In genomic region chr11:36458451-36458850, GRCm38 (mm10) we compare ENCODE assay signal across 17 mouse cellular contexts.
DNase-seq lines count a peak whose midpoint lies in the region; TF ChIP-seq lines count a peak whose summit lies in the region.
"Had no signal": no experiment of that assay in that cellular context is flagged by ENCODE, and none has a peak within 500 bp of the region (broad histone marks: within the 10 kb centered on the region; RNA-seq: fewer than 3 reads in every experiment).

No protein-coding gene starts in this region.

- no peak overlapping the region for H3K4me3 ChIP-seq in left cerebral cortex, adult 2 months
- H3K4me3 ChIP-seq in ES-E14 (ENCODE audit: insufficient read depth in 1 of 2, low read depth in 1 of 2, low read length in 2 of 2, poor library complexity in 1 of 2, severe bottlenecking in 1 of 2), result no peak overlapping the region
- H3K4me3 ChIP-seq: embryonic facial prominence, embryonic 15.5 days; erythroblast, embryonic 14.5 days; forebrain, embryonic 10.5 days; gastrocnemius, adult 2 months; heart, embryonic 13.5 days; hindbrain, embryonic 15.5 days had no signal

- peak overlapping the region; percentile 12; the same call in 1 of the 2 replicates for H3K27ac ChIP-seq in left cerebral cortex, adult 2 months
- no peak overlapping the region for H3K27ac ChIP-seq in ES-E14 (ENCODE audit: insufficient read depth, low read depth, low read length, poor library complexity, severe bottlenecking)
- H3K27ac ChIP-seq: embryonic facial prominence, embryonic 15.5 days; forebrain, embryonic 10.5 days; gastrocnemius, adult 2 months; heart, embryonic 13.5 days; hindbrain, embryonic 15.5 days had no signal

- DNase-seq in left cerebral cortex, adult 2 months (ENCODE audit: extremely low spot score in 1 of 2, low spot score in 2 of 2), result no peak
- no peak for DNase-seq in left cerebral cortex, adult 9 months (ENCODE audit: low spot score in 2 of 2)
- DNase-seq in ES-CJ7 (ENCODE audit: low read depth, low spot score) (peak; percentile 19), ES-E14 (ENCODE audit: low read depth, low spot score) (peak; percentile 6)
- peak; percentile 42 for DNase-seq in telencephalon, adult 2 months (ENCODE audit: low read depth, low spot score)
- DNase-seq in lung, postnatal 10 days, result no peak
- DNase-seq: adrenal gland, postnatal 14 days; cerebellum, adult 2 months; cerebellum, postnatal 10 days; gastrocnemius, adult 2 months; gastrocnemius, postnatal 25 days; heart, postnatal 36 days had no signal

- no peaks in the 10 kb centered on the region for H3K9me3 ChIP-seq in ES-E14 (ENCODE audit: control insufficient read depth, insufficient read depth, low read depth, low read length)
- H3K9me3 ChIP-seq: embryonic facial prominence, embryonic 15.5 days; forebrain, embryonic 10.5 days; heart, embryonic 13.5 days; hindbrain, embryonic 15.5 days had no signal

- TF ChIP-seq CTCF in left cerebral cortex, adult 2 months (IDR thresholded peaks at IDR 0.05), result no peak

- no peaks in the 10 kb centered on the region for H3K4me1 ChIP-seq in ES-E14 (ENCODE audit: control insufficient read depth in 2 of 2, insufficient read depth in 2 of 2, low read length in 2 of 2, poor library complexity in 1 of 2)
- H3K4me1 ChIP-seq: embryonic facial prominence, embryonic 15.5 days had no signal

- no peak overlapping the region for H3K9ac ChIP-seq in ES-E14 (ENCODE audit: insufficient read depth, low read depth, low read length, poor library complexity, severe bottlenecking)
- H3K9ac ChIP-seq: embryonic facial prominence, embryonic 15.5 days; heart, embryonic 13.5 days; hindbrain, embryonic 15.5 days had no signal

- in situ Hi-C loops in ES-E14 (cut with MboI; ENCODE audit: low sequenced_read_pairs in 2 of 2, unreplicated experiment in 2 of 2), result no loop called here

- no peaks in the 10 kb centered on the region for H3K36me3 ChIP-seq in ES-E14 (ENCODE audit: control insufficient read depth, insufficient read depth, low read length, poor library complexity, severe bottlenecking)
- H3K36me3 ChIP-seq: embryonic facial prominence, embryonic 15.5 days; forebrain, embryonic 10.5 days; heart, embryonic 13.5 days; hindbrain, embryonic 15.5 days had no signal

- intact Hi-C loops in left cerebral cortex, adult 2 months (cut with DNase I), result no loop called here

TF ChIP-seq in ES-E14, 5 proteins besides CTCF, POLR2A, EP300 and RAD21:
- no peak for TF ChIP-seq MAFK (IDR thresholded peaks at IDR 0.05; ENCODE audit: insufficient read depth, low read depth, low read length)
- no peak for TF ChIP-seq CHD2 (IDR thresholded peaks at IDR 0.05; ENCODE audit: low read depth, low read length)
- TF ChIP-seq HCFC1 (IDR thresholded peaks at IDR 0.05; ENCODE audit: borderline replicate concordance, insufficient read depth, low read length), result no peak
- no peak for TF ChIP-seq ZNF384 (IDR thresholded peaks at IDR 0.05; ENCODE audit: low read depth, low read length)
- no peak for TF ChIP-seq ZC3H11A (IDR thresholded peaks at IDR 0.05; ENCODE audit: borderline replicate concordance, low read depth, low read length)

Comparison
In these comparisons a context has a peak if more than half of its experiments do, and no peak if none do; other contexts are left out.
1. DNase-seq: peak in ES-CJ7 (single experiment), ES-E14 (single experiment) and telencephalon, adult 2 months (single experiment); none in left cerebral cortex, adult 2 months (0 of 2), left cerebral cortex, adult 9 months (0 of 2) and lung, postnatal 10 days (single experiment).